Mouse (Mus musculus) megakaryocyte, embryonic 14.5 days (primary cell): ENCODE results near the gene Tmem182.

Experiments used
- FLI1 ChIP-seq: IDR thresholded peaks from 2 replicates; pipeline ENCODE4 v1.6.1; 2012; ENCODE audit warnings: low read length, inconsistent platforms, mixed read lengths
- GATA1 ChIP-seq: IDR thresholded peaks from 3 replicates; pipeline ENCODE4 v1.6.1; 2012; ENCODE audit warnings: mixed read lengths, low read length, inconsistent platforms, borderline replicate concordance

- no peak for TF ChIP-seq GATA1
- no peak for TF ChIP-seq FLI1
Observed at GRCm38 (mm10) chr1:40800908-40801307, 4.5 kb upstream of the Tmem182 start.
